Mouse (Mus musculus) thymus, postnatal 36 days (tissue): Measurements from ENCODE around the gene Tmem141.

Experiments used
- DNase-seq, 2 experiments: peaks; one replicate each; pipeline ENCODE4 v3.0.0; 2022; ENCODE audit warnings: mixed read lengths in 2 of 2

Tmem141 gene

GRCm38 (mm10) chr2:25602526-25602925 lies 19.3 kb downstream of the Tmem141 start:
- no peak for DNase-seq

DNA sequence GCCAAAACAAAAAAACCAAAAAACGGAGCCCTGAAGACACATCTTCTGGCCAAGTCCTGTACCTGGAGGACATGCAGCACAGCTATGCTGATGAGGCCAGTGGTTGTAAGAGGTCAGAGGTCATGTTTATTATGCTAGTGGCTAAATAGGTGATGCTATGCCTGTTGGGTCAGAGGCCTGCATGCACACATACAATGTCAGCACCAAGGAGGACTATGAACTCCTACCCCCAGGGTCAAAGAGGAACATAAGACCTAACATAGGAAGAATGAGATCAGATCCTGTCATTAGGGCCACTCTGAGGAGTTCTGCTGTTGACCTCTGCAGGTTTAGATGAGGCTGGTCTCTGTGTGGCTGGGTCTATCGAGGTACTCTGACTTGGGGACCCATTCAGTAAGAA lies 21.8 kb downstream of the Tmem141 start:
- no peak for DNase-seq

DNA sequence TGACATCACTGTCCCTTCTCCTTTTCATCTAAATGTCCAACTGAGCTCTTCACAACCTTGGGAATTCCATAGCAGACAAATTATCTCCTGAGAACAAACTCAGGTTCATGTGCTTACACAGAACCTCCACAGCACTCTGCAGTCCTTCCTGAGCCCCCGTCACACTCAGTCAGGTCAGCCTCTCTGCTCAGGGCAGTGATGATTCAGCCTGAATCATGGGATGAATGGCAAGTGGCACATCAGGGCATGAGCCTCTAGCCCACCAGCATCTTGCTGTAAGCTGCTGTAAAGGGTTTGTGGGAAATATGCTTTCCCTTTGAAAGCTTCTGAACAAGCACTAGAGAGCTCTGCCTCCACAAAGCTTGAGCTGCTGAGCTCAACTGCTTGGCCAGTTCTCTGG lies 23.1 kb downstream of the Tmem141 start:
- DNase-seq: no peak

GRCm38 (mm10) chr2:25596765-25597510 lies 24.9 kb downstream of the Tmem141 start:
- no peak for DNase-seq

DNA sequence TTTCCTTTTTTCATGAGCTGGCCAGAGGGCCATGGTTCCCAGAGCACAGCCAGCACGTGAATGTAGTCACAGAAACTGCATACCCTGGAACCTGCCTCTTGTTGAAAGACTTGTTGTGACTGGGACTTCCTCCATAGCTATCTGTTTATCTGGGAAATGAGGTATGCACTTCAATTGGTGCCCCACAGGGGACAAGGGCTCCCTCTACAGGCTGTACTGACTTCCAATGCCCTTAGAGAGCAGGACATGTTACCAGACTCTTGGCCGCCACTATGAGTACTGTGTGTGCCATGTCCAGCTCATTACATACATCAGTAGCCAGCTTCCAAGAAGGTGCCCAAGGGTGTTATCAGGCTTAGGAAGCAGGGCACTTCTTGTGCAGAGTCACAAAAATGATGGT lies 29.9 kb downstream of the Tmem141 start:
- DNase-seq: peak; percentile 30 to 31

- DNase-seq: no peak
Measured at GRCm38 (mm10) chr2:25588227-25588907, 33.4 kb downstream of the Tmem141 start.

DNA sequence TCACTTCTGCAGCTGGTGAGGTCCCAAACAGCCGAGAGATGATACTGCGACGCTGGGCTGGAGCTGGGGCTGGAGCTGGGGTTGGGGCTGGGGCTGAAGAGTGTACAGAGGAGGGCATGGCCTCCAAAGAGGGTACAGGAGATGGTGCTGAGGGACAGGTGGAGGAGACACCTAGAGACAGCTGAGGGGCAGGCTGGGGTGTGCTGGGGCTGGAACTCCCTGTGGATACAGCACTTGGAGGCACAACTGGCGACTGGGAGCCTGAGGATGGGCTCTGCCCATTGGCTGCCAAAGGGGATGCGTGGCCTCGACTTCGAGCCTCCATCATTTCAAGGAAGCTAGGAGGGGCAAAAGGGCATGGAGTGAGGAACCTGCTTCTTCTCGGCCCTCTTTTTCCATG lies 34.5 kb downstream of the Tmem141 start:
- DNase-seq: no peak

- DNase-seq: no peak
Measured at GRCm38 (mm10) chr2:25585601-25586000, 36.2 kb downstream of the Tmem141 start.

DNA sequence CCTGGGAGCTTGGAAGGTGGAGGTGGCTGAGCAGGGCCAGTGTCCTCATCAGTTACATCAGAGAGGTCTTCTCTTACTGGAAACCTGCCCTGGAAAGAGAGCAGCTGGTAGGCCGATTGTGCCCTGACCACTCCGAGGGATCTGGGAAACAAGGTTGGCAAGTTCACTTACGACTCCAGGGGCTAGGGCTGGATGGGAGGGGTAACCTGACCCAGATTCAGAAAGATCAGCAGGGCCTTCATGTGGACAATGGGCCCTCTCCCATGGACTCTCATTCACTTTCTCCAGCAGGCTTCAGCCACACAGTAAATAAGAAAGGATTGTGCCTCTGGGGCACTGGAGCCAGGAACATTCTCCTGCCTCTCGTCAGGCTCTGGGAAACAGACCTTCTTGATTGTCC lies 36.9 kb downstream of the Tmem141 start:
- DNase-seq: no peak

DNA sequence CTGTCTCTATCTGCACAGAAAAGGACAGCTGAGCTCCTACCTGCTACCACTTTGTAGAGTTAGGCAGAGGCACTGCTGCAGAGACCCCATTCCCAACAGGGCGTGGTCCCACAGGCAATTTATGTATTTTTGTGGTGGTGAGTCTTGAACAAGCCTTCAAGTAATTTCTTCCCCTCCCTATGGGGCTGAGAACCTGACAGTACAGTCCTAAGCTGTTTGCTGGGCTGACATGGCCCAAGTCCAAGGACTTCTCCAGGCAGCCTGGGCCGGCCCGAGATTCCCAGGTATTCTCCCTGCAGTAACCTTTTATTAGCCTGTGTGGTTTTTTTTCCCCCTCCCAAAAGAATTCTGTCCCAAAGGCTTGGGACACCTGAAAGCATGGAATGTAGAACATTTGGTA lies 37.7 kb downstream of the Tmem141 start:
- DNase-seq: no peak

- DNase-seq: no peak
Measured at GRCm38 (mm10) chr2:25583571-25583970, 38.2 kb downstream of the Tmem141 start.

DNA sequence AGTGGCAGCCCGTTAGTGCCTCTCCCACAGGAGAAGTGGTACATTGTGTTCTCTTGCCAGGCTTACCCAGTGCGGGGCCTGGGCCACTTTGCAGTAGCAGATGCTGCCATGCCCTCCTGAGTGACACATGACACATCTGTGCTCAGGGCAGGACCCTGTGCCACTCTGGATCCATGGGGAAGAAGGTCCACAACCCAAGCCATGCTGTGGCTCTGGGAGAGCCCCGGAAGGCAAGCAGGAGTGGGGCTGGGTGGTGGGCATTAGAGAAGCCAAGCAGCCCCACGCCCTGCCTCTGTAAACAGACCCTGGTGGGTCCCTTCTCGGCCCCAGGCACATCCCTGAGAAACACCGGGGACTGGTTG lies 38.7 kb downstream of the Tmem141 start:
- DNase-seq: no peak

DNA sequence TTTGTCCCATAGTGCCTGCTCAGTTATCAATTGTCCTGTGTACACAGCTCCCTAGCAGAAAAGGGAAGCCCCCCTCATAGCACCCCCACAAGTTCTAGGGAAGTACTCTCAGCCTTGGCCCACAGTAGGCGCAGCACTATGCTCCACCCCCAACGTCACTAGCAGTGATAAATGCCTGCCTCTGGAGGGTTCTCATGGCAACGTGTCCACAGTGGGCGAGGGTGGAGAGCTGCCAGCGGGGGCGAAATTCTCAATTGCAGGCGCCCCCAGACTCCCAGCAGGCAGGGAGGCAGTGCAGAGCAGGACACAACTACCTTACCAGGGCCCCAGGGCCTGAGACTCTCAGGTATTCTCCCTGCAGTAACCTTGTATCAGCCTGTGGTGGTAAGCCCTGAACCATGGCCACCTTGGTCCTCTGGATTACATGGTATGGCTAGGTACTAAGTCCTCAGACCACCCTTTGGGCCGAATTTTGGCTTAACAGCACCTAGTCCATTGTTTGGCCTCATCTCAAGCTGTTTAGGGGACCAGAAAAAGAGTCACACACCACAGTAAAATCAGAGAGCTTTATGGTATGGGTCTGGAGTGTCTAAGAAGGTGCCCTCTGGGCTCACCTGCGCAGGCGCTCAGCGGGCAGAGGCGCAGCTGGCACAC lies 39.2 kb downstream of the Tmem141 start:
- no peak for DNase-seq

- DNase-seq: no peak
Measured at GRCm38 (mm10) chr2:25581901-25582301, 39.9 kb downstream of the Tmem141 start.

- DNase-seq: peak; percentile 61 to 72
Measured at GRCm38 (mm10) chr2:25581294-25581864, 40.4 kb downstream of the Tmem141 start, which contains the start of gene Ajm1. Gene Ajm1 (minus strand): TSS chr2:25581757.

DNA sequence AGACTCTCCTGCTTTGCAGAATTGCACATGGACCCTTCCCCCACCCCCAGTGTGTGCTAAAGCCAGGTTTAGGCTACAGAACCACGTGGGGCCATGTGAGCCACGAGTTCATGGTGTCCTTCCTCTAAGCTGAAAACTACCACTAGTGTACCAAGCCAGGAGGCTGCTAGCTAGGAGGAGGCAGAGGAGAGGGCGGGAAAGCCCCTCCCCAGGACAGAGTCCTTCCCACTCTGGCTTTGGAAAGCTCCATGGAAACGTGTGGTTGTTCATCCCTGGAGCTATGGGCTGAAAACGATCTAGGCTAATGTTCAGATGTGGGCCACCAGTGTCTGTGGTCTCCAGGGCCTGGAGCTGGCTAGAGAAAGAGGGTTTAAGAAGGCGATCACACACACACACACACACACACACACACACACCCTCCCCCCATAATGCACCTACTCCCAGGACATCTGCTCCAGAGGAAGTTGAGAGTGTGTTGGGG lies 41.1 kb downstream of the Tmem141 start:
- no peak for DNase-seq

- peak; percentile 65 to 69 for DNase-seq
Measured at GRCm38 (mm10) chr2:25579737-25580460, 41.9 kb downstream of the Tmem141 start.

- peak in 1 of 2 experiments; percentile 28 for DNase-seq
Measured at GRCm38 (mm10) chr2:25578796-25579736, 42.7 kb downstream of the Tmem141 start.

- DNase-seq: peak in 1 of 2 experiments; percentile 29
Measured at GRCm38 (mm10) chr2:25577951-25578795, 43.6 kb downstream of the Tmem141 start.
